Mouse (Mus musculus) 3T3-L1 (cell line): ENCODE data around the gene Crhbp.
A peak's percentile ranks its signal among the peaks of the same experiment; 100 is the strongest.

ENCODE experiments used
- DNase-seq: peaks from one replicate; pipeline ENCODE4 v3.0.0-alpha.2; 2015; ENCODE audit warnings: low read depth, low spot score

Gene Crhbp

DNA sequence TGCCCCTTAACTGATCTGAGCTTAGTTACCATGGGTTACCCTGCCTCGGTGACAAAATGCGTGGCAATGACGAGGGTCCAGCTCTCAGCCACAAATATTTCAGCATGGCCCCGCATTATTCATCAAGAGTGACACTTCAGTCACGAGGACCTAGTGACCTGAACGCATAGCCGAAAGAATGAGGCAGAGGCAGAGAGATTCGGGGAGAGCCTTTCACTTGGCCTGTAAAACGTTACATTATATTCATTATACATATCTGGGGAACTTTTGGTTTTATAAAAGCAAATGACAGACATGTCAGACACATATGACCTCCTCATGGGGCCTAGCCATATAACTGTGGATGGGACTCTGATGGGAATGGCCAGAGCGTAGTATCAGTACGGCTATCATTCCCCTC is at the start of gene Crhbp:
Gene Crhbp, minus strand, starts transcription at position 101 of the 400 bp plus-strand sequence.
- DNase-seq: no peak

DNA sequence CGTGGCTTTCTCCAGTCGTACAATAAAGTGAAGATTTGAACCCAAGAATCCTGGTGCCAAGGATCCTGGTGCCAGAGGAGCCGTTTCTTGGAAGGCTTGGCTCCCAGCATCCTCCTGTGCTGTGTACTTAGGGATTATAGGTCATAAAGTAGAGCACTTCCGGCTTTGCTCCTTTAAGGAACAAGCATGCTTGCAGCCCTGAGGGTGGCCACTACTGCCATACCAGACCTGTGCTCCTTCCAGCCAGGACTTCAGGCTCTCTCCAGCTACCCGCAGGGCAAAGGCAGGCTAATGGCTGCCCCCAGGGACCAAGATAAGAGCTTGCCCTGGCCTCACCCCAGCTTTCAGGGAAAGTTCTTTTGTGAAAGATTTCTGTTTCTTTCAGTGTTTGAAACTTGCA is 48.6 kb upstream of the Crhbp start:
- DNase-seq: peak; percentile 19

DNA sequence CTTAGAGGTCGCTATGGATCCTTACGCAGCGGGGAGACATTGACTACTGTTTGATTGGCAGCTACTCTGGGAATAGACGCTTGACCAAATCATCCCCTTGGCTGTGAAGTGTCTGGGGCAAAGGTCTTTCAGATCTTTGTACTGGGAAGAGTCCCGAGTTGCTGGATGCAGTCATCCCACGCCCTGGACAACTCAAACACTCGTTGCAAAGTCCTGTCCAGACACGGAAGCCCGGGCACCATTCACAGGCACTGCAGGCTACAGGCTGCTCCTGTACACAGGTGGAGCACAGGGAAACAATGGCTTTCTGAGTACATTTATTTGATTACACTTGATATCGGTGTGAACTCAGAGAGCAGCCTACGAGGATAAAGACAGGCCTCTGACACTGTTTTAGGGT is 46.6 kb upstream of the Crhbp start:
- DNase-seq: no peak

DNA sequence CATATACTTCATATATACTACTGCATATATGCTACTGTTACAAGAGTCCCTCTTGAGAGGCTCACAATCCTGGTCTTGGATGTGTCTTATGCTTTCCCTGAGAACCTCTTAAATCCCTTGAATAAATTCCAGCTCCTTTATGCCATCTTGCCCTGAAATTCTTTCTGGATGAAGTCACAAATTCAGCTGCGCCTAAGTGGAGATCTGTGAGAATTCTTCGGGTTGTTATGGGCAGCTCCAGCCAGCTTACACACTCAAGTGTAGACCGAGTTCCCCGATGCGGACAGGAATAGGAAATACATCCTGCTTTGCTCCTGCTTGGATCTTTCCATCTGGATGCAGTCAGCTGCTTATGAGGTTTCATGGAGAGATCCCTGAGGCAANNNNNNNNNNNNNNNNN is 39.9 kb upstream of the Crhbp start:
- DNase-seq: peak; percentile 87

DNA sequence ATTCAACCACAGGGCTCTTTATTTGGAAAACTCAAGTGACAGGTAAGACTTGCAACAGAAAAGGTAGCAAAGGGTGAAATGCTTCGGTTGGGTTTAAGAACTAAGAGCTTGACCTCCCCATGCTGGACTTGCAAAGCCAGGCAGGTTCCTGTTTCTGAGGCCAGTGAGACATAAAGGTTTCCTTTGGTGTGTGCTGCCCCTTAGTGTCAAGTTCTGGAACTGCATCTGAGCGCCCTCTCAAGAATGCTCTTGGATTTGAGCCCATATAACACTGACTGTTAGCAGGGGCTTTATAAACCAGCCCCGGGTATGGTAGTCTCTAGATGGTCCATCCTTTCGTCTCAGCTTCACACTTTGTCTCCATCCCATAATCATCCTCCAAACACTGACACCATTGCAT is 36.7 kb upstream of the Crhbp start:
- peak; percentile 85 for DNase-seq

DNA sequence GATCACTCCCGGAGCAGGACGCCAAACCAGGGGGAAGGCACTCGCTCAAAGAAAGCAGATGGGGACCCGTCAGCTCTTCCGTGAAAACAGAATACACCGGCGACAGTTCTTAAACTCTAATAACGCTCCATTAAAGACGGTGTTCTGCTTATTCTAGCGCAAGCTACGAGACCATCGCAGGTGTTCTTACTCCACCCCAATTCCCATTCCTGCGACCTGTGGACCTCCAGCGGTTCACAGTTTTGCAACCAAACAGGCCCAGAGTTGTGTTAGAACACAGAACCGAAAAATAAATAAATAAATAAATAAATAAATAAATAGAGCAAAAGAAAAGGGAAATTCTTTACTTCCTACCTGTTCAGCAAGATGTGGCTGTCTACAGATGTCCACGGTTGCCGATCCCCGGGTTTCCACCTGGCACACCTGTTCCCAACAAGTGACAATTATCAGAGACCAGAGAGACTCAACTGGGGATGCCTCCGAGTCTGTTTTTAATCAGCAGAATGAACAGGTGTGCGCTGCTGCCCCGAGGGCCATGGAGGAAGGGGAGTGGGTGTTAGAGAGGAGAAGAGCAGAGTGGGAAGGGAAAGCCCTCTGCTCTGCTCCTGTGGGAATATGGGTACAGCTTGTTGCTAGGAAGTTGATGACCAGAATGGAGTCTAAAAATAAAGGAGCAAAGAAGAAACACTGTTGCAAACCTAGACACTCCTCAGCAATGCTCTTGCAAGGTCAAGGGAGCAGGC is 34.1 kb upstream of the Crhbp start, which contains the start of gene S100z:
Gene S100z, minus strand, starts transcription at position 51 of the 743 bp plus-strand sequence.
- no peak for DNase-seq

DNA sequence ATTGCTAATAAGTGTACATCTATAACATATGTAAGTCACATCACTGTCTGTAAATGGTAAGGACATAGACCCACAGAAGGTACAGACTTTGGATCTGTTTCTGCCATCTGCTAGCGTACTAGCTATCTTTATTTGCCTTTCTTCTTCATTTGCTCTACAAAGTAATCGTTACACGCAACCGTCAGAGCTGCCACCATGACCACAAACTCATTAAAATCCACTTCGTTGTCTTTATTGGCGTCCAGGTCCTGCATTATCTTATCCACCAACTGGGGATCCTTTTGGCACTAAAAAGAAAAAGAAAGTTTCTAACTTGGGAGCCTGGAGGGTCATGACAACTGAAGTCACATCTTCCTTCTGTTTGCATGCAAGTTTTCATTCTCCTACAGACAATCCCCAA is 32.4 kb upstream of the Crhbp start:
- DNase-seq: no peak

DNA sequence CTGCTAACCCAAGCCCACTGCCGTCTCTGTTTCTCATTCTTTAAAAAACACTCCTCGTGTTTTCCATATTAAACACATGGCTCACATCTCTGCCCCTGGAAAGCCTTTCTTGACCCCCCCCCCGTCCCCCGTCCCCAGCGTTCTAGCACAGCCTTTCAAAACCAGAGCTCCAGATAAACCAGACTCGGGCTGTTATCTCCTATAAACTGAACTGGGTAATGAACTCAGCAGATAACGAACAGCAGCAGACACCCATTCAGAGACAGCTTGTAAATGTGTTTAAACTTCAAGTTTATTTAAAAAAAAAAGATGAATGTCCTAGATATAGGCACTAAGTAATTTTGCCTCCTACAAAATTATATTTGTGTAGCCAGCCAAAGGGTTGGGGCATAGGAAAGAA is 30.4 kb upstream of the Crhbp start:
- DNase-seq: no peak

DNA sequence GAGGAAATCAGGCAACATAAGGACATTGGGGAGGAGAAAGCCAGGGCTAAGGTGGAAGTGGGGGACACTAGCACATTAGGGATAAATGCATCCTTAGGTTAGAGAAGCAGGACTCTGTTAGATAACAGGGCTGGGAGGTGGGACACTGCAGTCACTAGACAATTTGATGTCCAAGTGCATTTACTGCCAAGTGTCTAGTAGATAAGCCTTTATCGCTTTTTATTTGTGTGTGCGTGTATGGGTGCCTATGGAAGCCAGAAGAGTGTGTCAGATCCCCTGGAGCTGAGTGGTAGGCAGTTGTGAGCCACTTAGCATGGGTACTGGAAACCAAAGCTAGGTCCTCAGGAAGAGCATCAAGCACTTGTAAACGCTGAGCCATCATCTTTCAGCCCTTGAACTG is 29.6 kb upstream of the Crhbp start:
- no peak for DNase-seq

DNA sequence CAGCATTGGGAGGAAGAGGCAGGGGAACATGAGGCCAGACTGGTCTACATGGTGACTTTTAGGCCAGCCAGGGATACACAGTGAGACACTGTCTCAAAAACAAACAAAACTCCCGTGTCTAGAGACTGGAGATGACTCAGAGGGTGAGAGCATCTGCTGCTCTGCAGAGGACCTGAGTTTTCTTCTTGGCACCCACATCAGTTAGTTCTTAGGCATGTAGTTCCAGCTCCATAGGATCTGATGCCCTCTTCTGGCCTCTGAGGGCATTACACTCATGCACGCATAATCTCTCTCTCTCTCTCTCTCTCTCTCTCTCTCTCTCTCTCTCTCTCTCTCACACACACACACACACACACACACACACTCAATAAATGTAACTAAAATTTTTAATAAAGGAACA is 26.2 kb upstream of the Crhbp start:
- DNase-seq: peak; percentile 81

DNA sequence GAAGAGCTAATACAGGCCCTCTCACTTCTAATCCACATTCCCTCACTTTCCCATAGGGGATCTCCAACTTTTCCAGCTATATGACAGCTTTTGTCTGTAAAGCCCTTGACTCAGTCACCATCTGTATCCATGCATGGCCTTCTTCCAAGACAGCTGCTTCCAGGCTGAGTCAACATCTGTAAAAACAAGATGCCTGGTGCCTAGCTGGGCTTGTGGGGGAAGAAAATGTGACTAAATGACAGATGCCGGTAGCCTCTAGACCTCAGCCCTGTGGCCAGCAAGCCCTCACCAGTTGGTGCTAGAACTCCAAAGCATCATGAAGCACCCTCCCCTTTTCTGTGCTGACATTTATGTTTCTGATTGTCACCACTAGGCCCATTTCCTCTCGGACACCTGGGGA is 6.8 kb upstream of the Crhbp start:
- DNase-seq: peak; percentile 95

DNA sequence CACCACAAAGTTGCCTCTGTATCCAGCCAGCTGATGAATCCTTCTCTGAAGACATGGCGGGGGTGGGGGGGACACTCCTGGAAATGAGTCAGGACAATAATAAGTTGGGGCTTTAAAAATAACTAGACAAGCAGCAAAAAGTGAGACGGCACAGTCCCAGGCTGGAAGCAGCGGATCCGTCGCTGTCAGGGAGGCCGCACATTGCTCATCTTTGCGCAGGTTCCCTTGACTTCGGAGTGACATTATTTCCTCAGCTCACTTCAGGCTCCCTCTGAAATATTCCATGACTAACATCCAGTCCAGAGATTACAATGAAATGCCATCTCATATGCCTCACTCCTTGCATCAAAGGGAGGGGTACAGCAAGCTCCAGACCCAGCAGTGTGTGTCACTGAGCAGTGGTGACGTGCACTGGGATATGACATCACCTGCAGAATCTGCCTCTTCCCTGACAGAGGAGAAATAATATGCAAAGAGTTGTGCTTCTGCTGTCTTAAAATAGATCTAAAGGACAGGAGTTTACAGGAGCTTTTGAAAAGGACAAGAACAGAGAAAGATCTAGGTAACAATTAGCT is 6.0 kb upstream of the Crhbp start:
- peak; percentile 74 for DNase-seq

DNA sequence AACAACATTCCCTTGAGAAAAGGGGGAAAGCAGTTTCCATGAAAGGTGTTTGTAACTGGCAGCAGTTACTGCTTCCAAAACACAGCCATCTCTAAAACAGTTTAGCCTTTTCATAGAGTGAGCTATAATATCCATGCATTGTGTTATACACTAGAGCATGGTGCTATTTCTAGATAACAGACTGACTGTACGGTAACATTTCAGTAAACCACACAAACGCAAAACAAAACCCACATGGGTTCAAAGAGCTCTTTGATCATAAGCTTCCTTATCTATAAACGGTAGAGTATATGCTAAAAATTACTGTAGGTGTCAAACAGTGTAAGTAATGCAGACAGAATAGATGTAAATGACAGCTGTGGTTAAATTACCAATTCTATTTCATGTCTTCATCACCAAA is 5.0 kb upstream of the Crhbp start:
- no peak for DNase-seq

DNA sequence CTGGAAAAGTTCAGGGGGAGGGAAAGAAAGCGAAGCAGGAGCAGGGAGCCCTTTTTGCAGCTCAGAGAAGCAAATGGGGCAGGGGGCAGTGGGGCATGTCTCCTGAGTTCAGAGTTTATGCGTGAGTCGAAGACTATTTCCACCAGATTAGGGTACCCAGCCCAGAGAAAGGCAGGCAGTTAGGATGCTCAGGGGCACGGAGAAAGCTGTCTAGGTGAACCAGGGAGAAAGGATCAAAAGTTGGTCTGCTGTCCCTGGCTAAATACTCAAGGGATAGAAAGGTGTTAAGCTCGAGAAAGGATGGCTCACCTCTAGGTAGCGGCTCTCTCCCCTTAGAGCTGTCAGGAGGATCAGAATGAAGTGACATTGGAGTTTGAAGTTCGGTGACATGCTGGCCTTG is 433 bp downstream of the Crhbp start:
- no peak for DNase-seq

DNA sequence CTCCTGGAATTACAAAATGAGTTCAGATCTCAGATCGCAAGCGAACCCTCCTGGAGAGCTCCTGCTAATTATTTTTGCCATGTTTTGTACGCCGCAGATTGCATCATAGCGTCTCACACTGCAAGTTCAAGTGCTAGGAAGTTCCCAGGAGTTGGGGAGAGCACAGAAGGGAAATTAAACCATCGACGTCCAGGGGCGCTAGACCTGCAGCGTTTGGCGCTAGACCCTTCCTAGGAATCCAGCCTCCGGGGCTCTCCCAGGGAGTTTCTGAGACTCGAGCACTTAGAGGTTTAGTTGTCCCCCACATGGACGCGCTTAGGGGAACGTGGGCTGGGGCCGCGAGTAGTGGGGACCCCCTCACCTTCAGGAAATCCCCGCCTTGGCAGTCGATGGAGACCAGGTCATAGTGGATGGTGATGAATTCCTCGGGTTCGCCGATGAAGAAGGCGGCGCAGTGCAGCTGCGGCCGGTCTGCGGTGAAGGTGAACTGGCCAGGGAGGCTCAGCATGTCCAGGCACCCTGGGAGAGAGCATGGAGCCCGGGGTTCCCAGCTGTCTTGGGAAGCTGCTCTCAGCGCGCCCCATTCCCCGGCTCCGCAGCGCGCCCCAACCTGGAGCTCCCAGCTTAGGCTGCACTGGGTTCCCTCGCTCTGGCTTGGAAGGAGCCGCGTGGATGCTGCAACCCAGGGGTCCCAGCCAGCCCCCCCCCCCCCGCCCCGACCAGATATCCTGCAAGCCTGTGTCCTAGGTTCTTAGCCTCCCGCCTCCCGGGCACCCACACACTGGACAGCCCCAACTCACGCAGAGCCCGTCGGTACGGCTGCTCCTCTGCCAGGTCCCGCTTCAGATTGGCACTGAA is 1.1 kb downstream of the Crhbp start:
- DNase-seq: no peak

DNA sequence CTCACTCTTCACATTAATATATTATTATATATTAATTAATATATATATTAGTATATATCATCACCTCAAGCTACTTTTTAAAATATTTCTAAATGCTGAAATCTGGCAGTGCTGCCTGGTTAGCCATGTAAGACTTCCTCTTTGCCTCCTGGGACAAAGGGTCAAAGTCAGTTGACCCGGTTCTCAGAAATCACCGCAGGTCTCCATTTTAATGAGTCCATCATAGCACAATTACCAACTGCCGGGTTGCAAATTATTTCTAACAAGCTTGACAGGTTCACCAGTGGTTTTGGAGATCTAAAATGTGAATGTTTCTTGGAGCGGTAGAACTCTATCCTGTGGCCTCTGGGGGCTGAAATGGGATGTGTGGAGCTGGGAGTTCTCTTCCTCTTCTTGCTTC is 1.8 kb downstream of the Crhbp start:
- DNase-seq: no peak

DNA sequence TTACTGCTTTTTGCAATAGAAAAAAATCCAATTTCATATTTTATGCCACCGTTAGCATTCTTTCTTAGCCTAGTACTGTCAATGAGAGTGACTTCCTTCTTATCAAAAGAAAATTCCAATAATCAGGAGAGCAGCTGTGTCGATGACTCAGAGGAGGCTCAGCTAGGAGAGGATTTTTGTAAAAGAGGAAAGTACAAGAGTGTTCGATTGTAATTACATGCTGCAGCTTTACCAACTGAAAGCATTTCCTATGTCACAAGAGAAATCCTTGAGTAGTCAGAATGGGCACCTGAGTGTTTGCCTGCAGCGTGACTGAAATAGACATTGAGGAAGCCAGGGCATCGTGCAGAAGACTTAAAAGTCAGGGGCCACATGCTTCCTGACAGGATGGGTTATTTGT is 5.2 kb downstream of the Crhbp start:
- DNase-seq: no peak

DNA sequence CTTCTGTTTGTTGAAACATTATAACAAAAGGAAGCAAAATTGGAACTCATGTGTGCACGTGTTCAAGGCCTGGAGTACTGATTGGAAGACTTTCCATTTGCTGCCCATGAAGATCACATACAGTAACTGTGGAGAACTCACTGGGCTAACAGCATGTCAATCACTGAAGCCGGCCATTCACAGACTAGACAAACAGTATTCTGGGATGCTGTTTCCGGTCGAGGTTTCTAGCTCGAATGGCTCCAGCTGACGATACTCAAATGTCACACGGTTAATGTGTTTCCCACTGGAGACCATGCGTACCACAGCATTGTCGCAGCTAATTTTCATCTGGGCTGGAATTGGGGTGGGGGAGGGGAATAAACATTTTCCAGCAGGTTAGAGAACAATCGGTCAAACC is 13.0 kb downstream of the Crhbp start:
- DNase-seq: no peak

DNA sequence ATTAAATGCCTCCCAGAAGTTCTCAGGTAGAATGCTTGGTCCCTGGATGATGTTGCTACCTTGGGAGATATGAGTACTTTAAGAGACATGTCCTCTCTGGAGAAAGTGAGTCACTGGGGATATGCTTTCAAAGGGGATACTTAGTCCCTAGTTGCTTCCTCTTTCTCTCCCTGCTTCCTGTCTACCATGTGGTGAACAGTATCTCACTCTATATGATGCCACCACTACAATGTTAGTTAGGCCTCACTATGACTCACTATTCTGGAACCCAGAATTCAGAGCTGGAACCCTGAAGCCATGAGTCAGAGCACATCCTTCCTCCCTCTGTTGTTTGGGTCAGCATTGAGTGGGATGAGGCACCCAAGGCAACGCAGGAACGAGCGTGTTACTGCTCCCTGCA is 17.2 kb downstream of the Crhbp start:
- DNase-seq: peak; percentile 88

DNA sequence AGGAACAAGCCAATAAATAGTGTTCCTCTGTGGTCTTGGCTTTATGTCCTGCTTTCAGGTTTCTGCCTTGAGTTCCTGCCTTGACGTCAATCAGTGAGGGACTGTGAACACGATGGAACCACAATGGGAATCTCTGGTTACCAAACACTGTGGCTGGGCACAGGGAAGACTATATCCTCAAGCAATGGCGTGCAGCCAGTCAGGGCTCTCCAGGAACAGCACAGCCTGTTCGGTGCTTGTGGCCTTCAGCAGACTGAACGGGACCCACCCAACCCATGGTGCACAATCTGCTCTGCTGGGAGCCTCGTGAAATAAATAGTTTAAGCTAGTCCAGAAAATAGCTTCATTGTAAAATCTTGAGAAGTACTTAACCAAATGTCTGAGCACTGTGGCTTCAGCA is 18.3 kb downstream of the Crhbp start:
- DNase-seq: no peak

DNA sequence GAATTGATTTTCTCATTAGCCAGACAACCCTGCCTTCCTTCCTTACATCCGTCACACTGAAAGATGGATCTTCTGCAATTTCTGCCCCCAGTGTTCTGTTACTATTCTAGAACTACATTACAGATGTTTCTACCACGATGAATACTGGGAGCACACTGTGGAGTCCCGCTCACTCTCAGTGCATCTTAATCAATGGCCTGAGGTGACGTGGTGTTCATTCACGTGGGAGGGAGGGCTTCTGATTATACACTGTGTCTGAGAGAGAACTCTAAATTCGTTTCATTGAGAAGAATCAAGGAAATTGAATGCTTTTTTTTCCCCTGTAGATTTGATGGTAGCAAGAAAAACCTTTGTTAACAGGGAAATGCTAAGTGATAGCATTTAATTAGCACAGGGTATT is 19.2 kb downstream of the Crhbp start:
- DNase-seq: no peak

DNA sequence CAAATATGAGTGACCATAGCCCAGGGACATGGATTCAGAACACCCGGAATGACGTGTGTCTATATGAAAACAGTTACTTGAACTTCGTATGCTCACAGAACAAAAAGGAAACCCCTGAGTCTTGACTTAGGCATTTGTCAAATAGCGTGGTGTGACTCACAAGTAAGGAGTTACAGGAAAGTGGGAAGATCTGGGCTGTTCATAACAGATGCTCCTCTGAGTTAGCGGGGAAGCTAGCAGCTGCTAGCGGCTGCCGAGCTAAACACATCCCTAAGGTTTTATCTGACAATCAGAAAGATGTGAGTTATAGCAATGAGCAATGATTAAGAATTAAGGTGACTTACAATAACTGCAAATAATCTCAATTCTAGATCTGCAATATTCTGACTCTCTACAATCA is 19.8 kb downstream of the Crhbp start:
- DNase-seq: peak; percentile 69
